Mouse (Mus musculus) MEL-GATA-1-ER (cell line): ENCODE data around the gene Vmn1r10.

Source experiments
- DNase-seq: peaks from one replicate; pipeline ENCODE4 v3.0.0-alpha.2; 2012; ENCODE audit warnings: low read depth; ENCODE audit errors: extremely low read depth

Gene Vmn1r10

GRCm38 (mm10) chr6:57109154-57109553, at the start of gene Vmn1r10:
Gene Vmn1r10 (plus strand): TSS chr6:57109454.
- no peak for DNase-seq

- peak; percentile 0 for DNase-seq
These were observed 45.5 kb upstream of the Vmn1r10 start for GRCm38 (mm10) chr6:57063730-57064129.

GRCm38 (mm10) chr6:57066487-57066886, 42.8 kb upstream of the Vmn1r10 start, which contains the start of gene Vmn1r9:
Gene Vmn1r9 (plus strand): TSS chr6:57066787.
- no peak for DNase-seq

- DNase-seq = peak; percentile 6
These were observed 2.9 kb upstream of the Vmn1r10 start for GRCm38 (mm10) chr6:57106358-57106757.

GRCm38 (mm10) chr6:57133155-57133554, 23.9 kb downstream of the Vmn1r10 start, which contains the start of gene Vmn1r11:
Gene Vmn1r11 (plus strand): TSS chr6:57133455.
- no peak for DNase-seq

GRCm38 (mm10) chr6:57156619-57157018, 47.4 kb downstream of the Vmn1r10 start, which contains the start of gene Vmn1r12:
Gene Vmn1r12 (plus strand): TSS chr6:57156919.
- no peak for DNase-seq
